Mouse (Mus musculus) embryonic facial prominence, embryonic 15.5 days (tissue): ENCODE results near the gene Plekho1. TPM values are rescaled to one million over a fixed set of nuclear protein-coding genes. Genes with fewer than 3 reads are reported as not detected.
"Not testable (repeated sequence)": the region's sequence is repeated elsewhere in the genome, so short reads cannot be mapped to it uniquely, and the experiment has no call there.

Source experiments
- ATAC-seq: fragments of 200-750 bp; cut with Nextera tagmentation; 2 replicates; pipeline ENCODE4 v1.8.0; 2017; ENCODE audit warnings: low read depth, moderate TSS enrichment; ENCODE audit not compliant: insufficient number of reproducible peaks, low FRiP score, low TSS enrichment
- H3K27ac ChIP-seq: fragments of 300-500 bp; sonication (generic); replicated peaks from 2 replicates; pipeline ENCODE4 v1.5.1; 2015; ENCODE audit warnings: mild to moderate bottlenecking, inconsistent platforms
- H3K27me3 ChIP-seq: fragments of 300-500 bp; sonication (generic); 2 replicates; pipeline ENCODE4 v1.6.1; 2015; ENCODE audit warnings: inconsistent platforms
- H3K36me3 ChIP-seq: fragments of 300-500 bp; sonication (generic); 2 replicates; pipeline ENCODE4 v1.6.1; 2015; ENCODE audit warnings: mild to moderate bottlenecking, inconsistent platforms
- H3K4me1 ChIP-seq: fragments of 300-500 bp; sonication (generic); 2 replicates; pipeline ENCODE4 v1.6.1; 2015; ENCODE audit warnings: inconsistent platforms
- H3K4me2 ChIP-seq: fragments of 300-500 bp; sonication (generic); replicated peaks from 2 replicates; pipeline ENCODE4 v1.6.1; 2015; ENCODE audit warnings: mild to moderate bottlenecking, inconsistent platforms
- H3K4me3 ChIP-seq: fragments of 300-500 bp; sonication (generic); replicated peaks from 2 replicates; pipeline ENCODE4 v1.5.1; 2015; ENCODE audit warnings: mild to moderate bottlenecking, inconsistent platforms
- H3K9ac ChIP-seq: fragments of 300-500 bp; sonication (generic); 2 replicates; pipeline ENCODE4 v1.6.1; 2015; ENCODE audit warnings: inconsistent platforms
- H3K9me3 ChIP-seq: fragments of 300-500 bp; sonication (generic); replicated peaks from 2 replicates; pipeline ENCODE4 v1.6.1; 2016; ENCODE audit warnings: inconsistent platforms
- WGBS: fragments of 180-500 bp; shearing (Covaris S2); methylation state at CpG from one replicate; pipeline ENCODE4 v1.1.7; 2015; 5-methylcytosine and 5-hydroxymethylcytosine counted together
- polyA plus RNA-seq: library from polyadenylated mRNA; unstranded; fragments of >200 nt; fragmentation: Nextera tagmentation; extraction: Ambion mirVana; gene quantifications from 2 replicates; pipeline ENCODE4 v1.2.1, GENCODE M21; 2015

Gene Plekho1
- polyA plus RNA-seq, 1 experiment from 2014 or later, result 36.7 TPM

GRCm38 (mm10) chr3:95959807-95960206, 36.0 kb downstream of the Plekho1 start:
- no peak for ATAC-seq
- H3K36me3 ChIP-seq, result no peaks in the 10 kb centered on the region
- no peak overlapping the region for H3K4me3 ChIP-seq
- H3K27me3 ChIP-seq, result no peaks in the 10 kb centered on the region
- 94% methylated on average over 1 of the region's 1 CpGs for WGBS
- H3K9ac ChIP-seq, result no peak overlapping the region
- H3K4me2 ChIP-seq, result no peak overlapping the region
- no peaks in the 10 kb centered on the region for H3K9me3 ChIP-seq
- H3K27ac ChIP-seq, result no peak overlapping the region
- H3K4me1 ChIP-seq, result 0 out of 2 replicates have a peak, but pooled peaks cover 3% of the 10 kb centered on the region

- no peak overlapping the region for H3K4me2 ChIP-seq
- no peak for ATAC-seq
- no peaks in the 10 kb centered on the region for H3K36me3 ChIP-seq
- no peak overlapping the region for H3K9ac ChIP-seq
- WGBS, result 75% methylated on average over 5 of the region's 5 CpGs
- H3K27me3 ChIP-seq, result no peaks in the 10 kb centered on the region
- no peak overlapping the region for H3K4me3 ChIP-seq
- no peaks in the 10 kb centered on the region for H3K9me3 ChIP-seq
- H3K4me1 ChIP-seq, result 0 out of 2 replicates have a peak, but pooled peaks cover 3% of the 10 kb centered on the region
- H3K27ac ChIP-seq, result no peak overlapping the region
These were observed 36.7 kb downstream of the Plekho1 start for GRCm38 (mm10) chr3:95959082-95959481.

GRCm38 (mm10) chr3:95957359-95958148, 38.2 kb downstream of the Plekho1 start:
- Histone ChIP-seq H3K9me3 (no peaks in the 10 kb centered on the region), H3K9ac (no peak overlapping the region), H3K4me1 (0 out of 2 replicates have a peak, but pooled peaks cover 3% of the 10 kb centered on the region), H3K27me3 (no peaks in the 10 kb centered on the region), H3K4me2 (no peak overlapping the region), H3K4me3 (no peak overlapping the region), H3K27ac (no peak overlapping the region), H3K36me3 (no peaks in the 10 kb centered on the region)
- 57% methylated on average over 8 of the region's 8 CpGs for WGBS
- no peak for ATAC-seq

- H3K4me1 ChIP-seq, result 0 out of 2 replicates have a peak, but pooled peaks cover 3% of the 10 kb centered on the region
- H3K9me3 ChIP-seq, result no peaks in the 10 kb centered on the region
- no peak overlapping the region for H3K9ac ChIP-seq
- no peak for ATAC-seq
- no peaks in the 10 kb centered on the region for H3K36me3 ChIP-seq
- no peaks in the 10 kb centered on the region for H3K27me3 ChIP-seq
- no peak overlapping the region for H3K4me3 ChIP-seq
- WGBS, result 90% methylated on average over 5 of the region's 5 CpGs
- H3K27ac ChIP-seq, result no peak overlapping the region
- H3K4me2 ChIP-seq, result no peak overlapping the region
These were observed 40.5 kb downstream of the Plekho1 start for GRCm38 (mm10) chr3:95955318-95955717.

- not testable (repeated sequence) for H3K9me3 ChIP-seq, H3K4me2 ChIP-seq, H3K27ac ChIP-seq, ATAC-seq, H3K4me3 ChIP-seq, H3K27me3 ChIP-seq, H3K4me1 ChIP-seq, H3K36me3 ChIP-seq, H3K9ac ChIP-seq
- 87% methylated on average over 12 of the region's 12 CpGs for WGBS
These were observed 41.1 kb downstream of the Plekho1 start for GRCm38 (mm10) chr3:95954648-95955173.

GRCm38 (mm10) chr3:95953522-95953921, 42.3 kb downstream of the Plekho1 start:
- no peaks in the 10 kb centered on the region for H3K27me3 ChIP-seq
- no peak overlapping the region for H3K4me3 ChIP-seq
- no peak overlapping the region for H3K27ac ChIP-seq
- ATAC-seq, result no peak
- no peaks in the 10 kb centered on the region for H3K9me3 ChIP-seq
- 72% methylated on average over 3 of the region's 3 CpGs for WGBS
- H3K9ac ChIP-seq, result no peak overlapping the region
- H3K36me3 ChIP-seq, result peaks cover 3% of the 10 kb centered on the region; the same call in 1 of the 2 replicates
- H3K4me2 ChIP-seq, result no peak overlapping the region
- 0 out of 2 replicates have a peak, but pooled peaks cover 3% of the 10 kb centered on the region for H3K4me1 ChIP-seq

GRCm38 (mm10) chr3:95953023-95953422, 42.8 kb downstream of the Plekho1 start:
- no peaks in the 10 kb centered on the region for H3K9me3 ChIP-seq
- no peaks in the 10 kb centered on the region for H3K27me3 ChIP-seq
- no peak for ATAC-seq
- no peak overlapping the region for H3K4me3 ChIP-seq
- H3K9ac ChIP-seq, result no peak overlapping the region
- H3K4me2 ChIP-seq, result no peak overlapping the region
- H3K27ac ChIP-seq, result no peak overlapping the region
- H3K36me3 ChIP-seq, result peaks cover 3% of the 10 kb centered on the region; the same call in 1 of the 2 replicates
- 0 out of 2 replicates have a peak, but pooled peaks cover 3% of the 10 kb centered on the region for H3K4me1 ChIP-seq

- ATAC-seq, H3K27me3 ChIP-seq, H3K4me1 ChIP-seq, H3K36me3 ChIP-seq, H3K9me3 ChIP-seq: not testable (repeated sequence)
- H3K9ac ChIP-seq, result peak overlapping the region; percentile 45
- WGBS, result 66% methylated on average over 12 of the region's 12 CpGs
- peak overlapping the region; percentile 72 for H3K4me2 ChIP-seq
- H3K27ac ChIP-seq, result peak overlapping the region; percentile 95
- peak overlapping the region; percentile 69 for H3K4me3 ChIP-seq
These were observed 44.2 kb downstream of the Plekho1 start for GRCm38 (mm10) chr3:95951566-95951965.

- H3K9ac ChIP-seq, result peak overlapping the region; percentile 45
- H3K27me3 ChIP-seq, result no peaks in the 10 kb centered on the region
- WGBS, result 2% methylated on average over 49 of the region's 49 CpGs
- H3K9me3 ChIP-seq, result no peaks in the 10 kb centered on the region
- H3K36me3 ChIP-seq, result peaks cover 10% of the 10 kb centered on the region
- H3K4me1 ChIP-seq, result no peaks in the 10 kb centered on the region
- peak overlapping the region; percentile 69 for H3K4me3 ChIP-seq
- peak overlapping the region; percentile 95 for H3K27ac ChIP-seq
- peak; percentile 93 for ATAC-seq
- H3K4me2 ChIP-seq, result peak overlapping the region; percentile 72
These were observed 44.8 kb downstream of the Plekho1 start for GRCm38 (mm10) chr3:95950763-95951551.

- Histone ChIP-seq H3K9ac (no peak overlapping the region), H3K27me3 (no peaks in the 10 kb centered on the region), H3K4me1 (no peaks in the 10 kb centered on the region), H3K27ac (no peak overlapping the region), H3K36me3 (peaks cover 30% of the 10 kb centered on the region), H3K4me3 (no peak overlapping the region), H3K9me3 (no peaks in the 10 kb centered on the region), H3K4me2 (no peak overlapping the region)
- ATAC-seq, result no peak
- 92% methylated on average over 5 of the region's 5 CpGs for WGBS
These were observed 47.5 kb downstream of the Plekho1 start for GRCm38 (mm10) chr3:95948325-95948724.

GRCm38 (mm10) chr3:95945731-95946240, 50.0 kb downstream of the Plekho1 start:
- no peak overlapping the region for H3K9ac ChIP-seq
- H3K4me3 ChIP-seq, result no peak overlapping the region
- no peak overlapping the region for H3K4me2 ChIP-seq
- no peak for ATAC-seq
- 88% methylated on average over 14 of the region's 14 CpGs for WGBS
- no peaks in the 10 kb centered on the region for H3K9me3 ChIP-seq
- H3K27me3 ChIP-seq, result no peaks in the 10 kb centered on the region
- H3K4me1 ChIP-seq, result no peaks in the 10 kb centered on the region; the same call in 1 of the 2 replicates
- H3K36me3 ChIP-seq, result peaks cover 55% of the 10 kb centered on the region
- H3K27ac ChIP-seq, result no peak overlapping the region
